Mouse (Mus musculus): ENCODE measurements around the gene Kdf1. TPM values are rescaled to one million over a fixed set of nuclear protein-coding genes. Genes with fewer than 3 reads are reported as not detected.

Gene Kdf1
- total RNA-seq, 2 experiments from 2014 or later: not detected

DNA sequence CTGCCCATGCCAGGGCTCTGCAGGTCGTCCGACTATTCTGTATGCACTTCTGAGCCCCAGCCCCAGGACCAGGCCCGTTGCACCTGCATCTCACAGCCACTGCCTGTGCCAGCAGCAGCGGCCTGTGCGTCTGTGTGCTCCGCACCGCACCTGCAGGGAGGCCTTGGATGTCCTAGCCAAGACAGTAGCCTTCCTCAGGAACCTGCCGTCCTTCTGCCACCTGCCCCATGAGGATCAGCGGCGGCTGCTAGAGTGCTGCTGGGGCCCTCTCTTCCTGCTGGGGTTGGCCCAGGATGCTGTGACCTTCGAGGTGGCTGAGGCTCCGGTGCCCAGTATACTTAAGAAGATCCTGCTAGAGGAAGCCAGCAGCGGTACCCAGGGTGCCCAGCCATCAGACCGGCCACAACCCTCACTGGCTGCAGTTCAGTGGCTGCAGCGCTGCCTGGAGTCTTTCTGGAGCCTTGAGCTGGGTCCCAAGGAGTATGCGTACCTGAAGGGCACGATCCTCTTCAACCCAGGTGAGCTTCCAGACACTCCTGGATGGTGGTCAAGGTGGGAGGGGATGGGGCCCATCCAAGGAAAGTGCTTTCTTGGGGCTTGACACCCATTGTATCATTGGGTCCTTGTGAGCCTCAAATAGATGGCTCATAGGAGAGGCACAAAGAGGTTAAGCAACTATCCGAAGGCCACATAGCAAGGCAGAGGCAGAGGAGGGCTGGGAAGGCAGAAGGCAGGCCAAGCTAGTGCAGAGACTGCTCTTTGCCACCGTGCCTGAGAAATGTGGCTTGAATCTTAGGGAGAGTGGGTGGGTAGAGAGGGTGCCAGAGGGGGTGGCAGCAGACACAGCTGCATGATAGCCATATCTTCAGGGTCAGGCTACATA lies 34.9 kb downstream of the Kdf1 start:
- DNase-seq: peak in 1 of 2 experiments; percentile 50

GRCm38 (mm10) chr4:133557041-133557717 lies 38.4 kb downstream of the Kdf1 start:
- no peak for DNase-seq

DNA sequence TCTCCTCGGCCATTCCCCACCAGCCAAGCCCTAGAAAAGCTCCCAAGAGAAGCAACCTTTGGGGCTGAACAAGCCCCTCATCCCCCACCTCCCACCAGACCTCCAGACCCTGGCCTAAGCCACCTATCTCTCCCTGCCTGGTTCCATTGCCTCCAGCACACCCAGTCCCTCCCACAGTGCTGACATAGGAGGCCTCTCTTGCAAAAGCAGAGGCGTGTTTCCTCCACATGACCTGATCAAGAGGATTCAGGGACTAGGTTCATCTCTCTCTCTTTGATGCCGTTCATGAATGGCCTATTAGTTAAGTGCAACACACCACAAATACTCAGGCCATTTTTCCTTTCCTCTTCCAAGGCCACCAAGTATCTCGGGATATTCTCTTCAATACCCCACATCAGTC lies 41.1 kb downstream of the Kdf1 start:
- no peak for DNase-seq

GRCm38 (mm10) chr4:133561622-133562021 lies 42.9 kb downstream of the Kdf1 start:
- no peak for DNase-seq

DNA sequence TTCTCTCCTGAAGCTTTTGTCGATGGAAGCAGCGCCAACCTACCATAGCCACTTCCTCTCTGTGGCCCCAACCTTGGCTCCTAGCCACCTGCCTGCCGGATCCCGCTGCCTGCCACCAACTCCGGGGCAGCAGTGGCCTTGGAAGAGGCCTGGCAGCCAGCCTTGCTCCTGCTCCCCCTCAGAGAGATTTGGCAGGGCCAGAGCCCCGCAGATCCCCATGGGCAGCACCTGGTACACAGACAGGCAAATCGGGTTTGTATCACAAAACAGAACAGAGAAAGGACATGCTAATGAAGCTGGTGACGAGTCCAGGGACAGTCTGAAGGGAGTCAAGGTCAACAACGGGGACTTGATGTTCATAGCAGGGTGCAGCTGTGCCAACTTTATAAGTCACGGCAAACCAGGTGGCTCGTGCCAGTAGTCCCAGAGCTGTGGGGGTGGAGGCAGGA lies 44.4 kb downstream of the Kdf1 start:
- DNase-seq: peak; percentile 78 to 84

- DNase-seq: no peak
Measured at GRCm38 (mm10) chr4:133567251-133567650, 48.5 kb downstream of the Kdf1 start.

GRCm38 (mm10) chr4:133569291-133570065 lies 50.7 kb downstream of the Kdf1 start:
- DNase-seq: no peak

- no peak for DNase-seq
Measured at GRCm38 (mm10) chr4:133570066-133570466, 51.3 kb downstream of the Kdf1 start.

GRCm38 (mm10) chr4:133574070-133574842 lies 55.5 kb downstream of the Kdf1 start, which contains the start of gene Gpatch3:
Gpatch3 (plus strand) TSS chr4:133574745.
- peak; percentile 93 to 96 for DNase-seq

GRCm38 (mm10) chr4:133574843-133575202 lies 56.1 kb downstream of the Kdf1 start:
- no peak for DNase-seq

DNA sequence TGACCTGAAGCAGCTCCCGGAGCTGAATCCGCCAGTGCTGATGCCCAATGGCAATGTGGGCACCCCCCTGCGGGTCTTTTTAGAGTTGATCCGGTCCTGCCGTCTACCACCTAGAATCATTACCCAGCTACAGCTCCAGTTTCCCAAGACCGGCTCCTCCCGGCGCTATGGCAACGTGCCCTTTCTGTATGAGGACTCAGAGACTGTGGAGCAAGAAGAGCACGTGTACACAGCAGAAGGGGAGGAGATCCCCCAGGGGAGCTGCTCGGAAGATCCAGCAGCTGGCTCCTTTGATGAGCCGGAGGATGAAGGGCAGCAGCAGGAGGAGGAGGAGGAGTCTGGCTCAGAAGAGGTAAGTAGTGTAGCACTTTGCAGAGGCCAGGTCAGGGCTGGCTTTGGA lies 59.2 kb downstream of the Kdf1 start:
- no peak for DNase-seq

Small RNAs within 50 kb of the gene (microRNA-seq; reads per million reads assigned to microRNA genes)
- 0 reads per million in 2 experiments for gene Gm23158

Other genes starting within 250 kb of the Kdf1 start
- gene Tmem222, start 241.2 kb upstream of the Kdf1 start, total RNA-seq (2021): 10 to 100 TPM; 32.7 to 34.6 TPM
- gene Wdtc1, start 165.5 kb upstream of the Kdf1 start, total RNA-seq (2021): 10 to 100 TPM; 71.9 to 73.6 TPM
- gene Slc9a1, start 149.3 kb upstream of the Kdf1 start, total RNA-seq (2021): 10 to 100 TPM; 17.6 to 19.6 TPM
- 1 to 10 TPM; 2.0 to 3.5 TPM for gene Tent5b, start 38.8 kb upstream of the Kdf1 start, total RNA-seq (2021)
- gene Trnp1, start 20.4 kb upstream of the Kdf1 start, total RNA-seq (2021): 1 to 10 TPM; 2.4 to 2.8 TPM
- gene Nudc, start 27.0 kb downstream of the Kdf1 start, total RNA-seq (2021): 10 to 100 TPM; 78.7 to 80.1 TPM
- 10 to 100 TPM; 16.7 to 20.3 TPM for gene Nr0b2, start 34.4 kb downstream of the Kdf1 start, total RNA-seq (2021)
- 1 to 10 TPM; 3.2 to 3.6 TPM for gene Gpatch3, start 55.8 kb downstream of the Kdf1 start, total RNA-seq (2021)
- gene Gpn2, start 65.4 kb downstream of the Kdf1 start, total RNA-seq (2021): 1 to 10 TPM; 7.9 TPM
- 1 to 10 TPM; 1.0 to 1.4 TPM for gene Sfn, start 83.2 kb downstream of the Kdf1 start, total RNA-seq (2021)
- 10 to 100 TPM; 20.9 to 31.7 TPM for gene Zdhhc18, start 131.2 kb downstream of the Kdf1 start, total RNA-seq (2021)
- 10 to 100 TPM; 12.5 to 12.7 TPM for gene Pigv, start 153.7 kb downstream of the Kdf1 start, total RNA-seq (2021)
- 10 to 100 TPM; 31.3 to 34.9 TPM for gene Arid1a, start 237.8 kb downstream of the Kdf1 start, total RNA-seq (2021)